Mouse (Mus musculus) intestine, embryonic 15.5 days (tissue): ENCODE data around the gene Nr4a3. TPM values are rescaled to one million over a fixed set of nuclear protein-coding genes. Genes with fewer than 3 reads are reported as not detected.

ENCODE experiments used
- ATAC-seq: fragments of 200-750 bp; cut with Nextera tagmentation; 2 replicates; pipeline ENCODE4 v1.8.0; 2017; ENCODE audit warnings: moderate TSS enrichment, moderate library complexity
- H3K27ac ChIP-seq: fragments of 300-500 bp; sonication (generic); 2 replicates; pipeline ENCODE4 v1.5.1; 2015; ENCODE audit warnings: mild to moderate bottlenecking, inconsistent platforms
- H3K27me3 ChIP-seq: fragments of 300-500 bp; sonication (generic); replicated peaks from 2 replicates; pipeline ENCODE4 v1.6.1; 2015; ENCODE audit warnings: inconsistent platforms
- H3K36me3 ChIP-seq: fragments of 300-500 bp; sonication (generic); 2 replicates; pipeline ENCODE4 v1.6.1; 2015; ENCODE audit warnings: inconsistent platforms
- H3K4me1 ChIP-seq: fragments of 300-500 bp; sonication (generic); replicated peaks from 2 replicates; pipeline ENCODE4 v1.6.1; 2015; ENCODE audit warnings: inconsistent platforms
- H3K4me2 ChIP-seq: fragments of 300-500 bp; sonication (generic); replicated peaks from 2 replicates; pipeline ENCODE4 v1.6.1; 2015; ENCODE audit warnings: mild to moderate bottlenecking, inconsistent platforms
- H3K4me3 ChIP-seq: fragments of 300-500 bp; sonication (generic); replicated peaks from 2 replicates; pipeline ENCODE4 v1.5.1; 2015; ENCODE audit warnings: inconsistent platforms
- H3K9ac ChIP-seq: fragments of 300-500 bp; sonication (generic); 2 replicates; pipeline ENCODE4 v1.6.1; 2015; ENCODE audit warnings: inconsistent platforms
- H3K9me3 ChIP-seq: fragments of 300-500 bp; sonication (generic); 2 replicates; pipeline ENCODE4 v1.6.1; 2016; ENCODE audit warnings: inconsistent platforms
- WGBS: fragments of 180-500 bp; shearing (Covaris S2); methylation state at CpG from one replicate; pipeline ENCODE4 v1.1.7; 2015; 5-methylcytosine and 5-hydroxymethylcytosine counted together
- polyA plus RNA-seq: library from polyadenylated mRNA; unstranded; fragments of >200 nt; fragmentation: Nextera tagmentation; extraction: Ambion mirVana; gene quantifications from 2 replicates; pipeline ENCODE4 v1.2.1, GENCODE M21; 2015

The Nr4a3 gene
- polyA plus RNA-seq, 1 experiment from 2014 or later: 0.23 TPM

- ATAC-seq: no peak
- 15% methylated on average over 19 of the region's 19 CpGs for WGBS
- no peaks in the 10 kb centered on the region for H3K36me3 ChIP-seq
- H3K9me3 ChIP-seq: no peaks in the 10 kb centered on the region
- H3K27ac ChIP-seq: no peak overlapping the region
- H3K9ac ChIP-seq: no peak overlapping the region; the same call in 1 of the 2 replicates
- peaks cover 73% of the 10 kb centered on the region for H3K27me3 ChIP-seq
- H3K4me3 ChIP-seq: peak overlapping the region; percentile 38
- peaks cover 29% of the 10 kb centered on the region for H3K4me1 ChIP-seq
- H3K4me2 ChIP-seq: peak overlapping the region; percentile 86
Observed at GRCm38 (mm10) chr4:48051086-48051673, 6.2 kb downstream of the Nr4a3 start.

GRCm38 (mm10) chr4:48051674-48052121 lies 6.7 kb downstream of the Nr4a3 start:
- Histone ChIP-seq H3K9me3 (no peaks in the 10 kb centered on the region), H3K9ac (peak overlapping the region; percentile 39), H3K4me1 (peaks cover 26% of the 10 kb centered on the region), H3K27me3 (peaks cover 71% of the 10 kb centered on the region), H3K4me2 (peak overlapping the region; percentile 86), H3K4me3 (peak overlapping the region; percentile 38), H3K36me3 (no peaks in the 10 kb centered on the region), H3K27ac (no peak overlapping the region)
- under 1% methylated on average over 37 of the region's 37 CpGs for whole genome bisulfite sequencing
- no peak for ATAC-seq

- no peak for ATAC-seq
- no peaks in the 10 kb centered on the region for H3K36me3 ChIP-seq
- no peak overlapping the region for H3K4me2 ChIP-seq
- 66% methylated on average over 8 of the region's 8 CpGs for WGBS
- H3K4me1 ChIP-seq: no peaks in the 10 kb centered on the region
- H3K4me3 ChIP-seq: no peak overlapping the region
- no peaks in the 10 kb centered on the region for H3K27me3 ChIP-seq
- H3K9me3 ChIP-seq: no peaks in the 10 kb centered on the region
- H3K27ac ChIP-seq: no peak overlapping the region
- no peak overlapping the region for H3K9ac ChIP-seq
Observed at GRCm38 (mm10) chr4:48061716-48062115, 16.8 kb downstream of the Nr4a3 start.

- 52% methylated on average over 4 of the region's 4 CpGs for WGBS
- H3K27ac ChIP-seq: no peak overlapping the region
- no peak for ATAC-seq
- H3K27me3 ChIP-seq: no peaks in the 10 kb centered on the region
- no peaks in the 10 kb centered on the region for H3K36me3 ChIP-seq
- H3K4me3 ChIP-seq: no peak overlapping the region
- no peak overlapping the region for H3K4me2 ChIP-seq
- no peaks in the 10 kb centered on the region for H3K4me1 ChIP-seq
- no peak overlapping the region for H3K9ac ChIP-seq
- H3K9me3 ChIP-seq: no peaks in the 10 kb centered on the region
Observed at GRCm38 (mm10) chr4:48064311-48064710, 19.4 kb downstream of the Nr4a3 start.

GRCm38 (mm10) chr4:48066676-48067075 lies 21.7 kb downstream of the Nr4a3 start:
- Histone ChIP-seq H3K9me3 (no peaks in the 10 kb centered on the region), H3K9ac (no peak overlapping the region), H3K4me3 (no peak overlapping the region), H3K4me2 (no peak overlapping the region), H3K36me3 (no peaks in the 10 kb centered on the region), H3K27me3 (no peaks in the 10 kb centered on the region), H3K4me1 (no peaks in the 10 kb centered on the region), H3K27ac (no peak overlapping the region)
- 89% methylated on average over 2 of the region's 2 CpGs for WGBS
- ATAC-seq: no peak

- H3K9me3 ChIP-seq: no peaks in the 10 kb centered on the region
- H3K36me3 ChIP-seq: no peaks in the 10 kb centered on the region
- ATAC-seq: no peak
- 68% methylated on average over 7 of the region's 7 CpGs for WGBS
- H3K9ac ChIP-seq: no peak overlapping the region
- H3K27me3 ChIP-seq: no peaks in the 10 kb centered on the region
- no peaks in the 10 kb centered on the region for H3K4me1 ChIP-seq
- H3K4me3 ChIP-seq: no peak overlapping the region
- H3K27ac ChIP-seq: no peak overlapping the region
- no peak overlapping the region for H3K4me2 ChIP-seq
Observed at GRCm38 (mm10) chr4:48069111-48069510, 24.2 kb downstream of the Nr4a3 start.

GRCm38 (mm10) chr4:48072006-48072405 lies 27.1 kb downstream of the Nr4a3 start:
- Histone ChIP-seq H3K4me2 (no peak overlapping the region), H3K9ac (no peak overlapping the region), H3K27ac (no peak overlapping the region), H3K27me3 (no peaks in the 10 kb centered on the region), H3K4me3 (no peak overlapping the region), H3K4me1 (peaks cover 4% of the 10 kb centered on the region), H3K36me3 (no peaks in the 10 kb centered on the region), H3K9me3 (no peaks in the 10 kb centered on the region)
- 88% methylated on average over 3 of the region's 3 CpGs for WGBS
- ATAC-seq: no peak

GRCm38 (mm10) chr4:48073325-48073724 lies 28.4 kb downstream of the Nr4a3 start:
- Histone ChIP-seq H3K4me3 (no peak overlapping the region), H3K27ac (no peak overlapping the region), H3K4me2 (no peak overlapping the region), H3K36me3 (no peaks in the 10 kb centered on the region), H3K4me1 (peaks cover 4% of the 10 kb centered on the region), H3K27me3 (no peaks in the 10 kb centered on the region), H3K9me3 (no peaks in the 10 kb centered on the region), H3K9ac (no peak overlapping the region)
- no peak for ATAC-seq
- WGBS: 83% methylated on average over 6 of the region's 6 CpGs

- ATAC-seq: no peak
Observed at GRCm38 (mm10) chr4:48074451-48075240, 29.7 kb downstream of the Nr4a3 start.

GRCm38 (mm10) chr4:48076693-48077471 lies 31.9 kb downstream of the Nr4a3 start:
- ATAC-seq: 0 out of 2 replicates have a peak, but pooled peaks have one; percentile 23
- Histone ChIP-seq H3K4me3 (no peak overlapping the region), H3K4me2 (no peak overlapping the region), H3K36me3 (no peaks in the 10 kb centered on the region), H3K9ac (no peak overlapping the region), H3K9me3 (no peaks in the 10 kb centered on the region), H3K4me1 (peaks cover 4% of the 10 kb centered on the region), H3K27me3 (no peaks in the 10 kb centered on the region), H3K27ac (no peak overlapping the region)
- WGBS: 59% methylated on average over 13 of the region's 13 CpGs

More at GRCm38 (mm10) chr4:48074451-48075240, 29.7 kb downstream of the Nr4a3 start:
- no peaks in the 10 kb centered on the region for H3K36me3 ChIP-seq
- H3K4me3 ChIP-seq: no peak overlapping the region
- H3K4me2 ChIP-seq: no peak overlapping the region
- 89% methylated on average over 5 of the region's 5 CpGs for WGBS
- H3K27ac ChIP-seq: no peak overlapping the region
- no peak overlapping the region for H3K9ac ChIP-seq
- H3K4me1 ChIP-seq: peaks cover 4% of the 10 kb centered on the region
- no peaks in the 10 kb centered on the region for H3K9me3 ChIP-seq
- no peaks in the 10 kb centered on the region for H3K27me3 ChIP-seq

GRCm38 (mm10) chr4:48078213-48078612 lies 33.3 kb downstream of the Nr4a3 start:
- WGBS: 12% methylated on average over 4 of the region's 4 CpGs
- no peak overlapping the region for H3K4me3 ChIP-seq
- no peak for ATAC-seq

GRCm38 (mm10) chr4:48079285-48080039 lies 34.5 kb downstream of the Nr4a3 start:
- no peaks in the 10 kb centered on the region for H3K9me3 ChIP-seq
- ATAC-seq: no peak
- no peak overlapping the region for H3K9ac ChIP-seq
- no peak overlapping the region for H3K27ac ChIP-seq
- H3K4me1 ChIP-seq: peaks cover 4% of the 10 kb centered on the region
- H3K4me2 ChIP-seq: no peak overlapping the region
- no peaks in the 10 kb centered on the region for H3K27me3 ChIP-seq
- WGBS: 45% methylated on average over 8 of the region's 8 CpGs
- no peak overlapping the region for H3K4me3 ChIP-seq
- no peaks in the 10 kb centered on the region for H3K36me3 ChIP-seq

More at GRCm38 (mm10) chr4:48078213-48078612, 33.3 kb downstream of the Nr4a3 start:
- no peaks in the 10 kb centered on the region for H3K36me3 ChIP-seq
- H3K9ac ChIP-seq: no peak overlapping the region
- no peak overlapping the region for H3K4me2 ChIP-seq
- H3K27me3 ChIP-seq: no peaks in the 10 kb centered on the region
- peaks cover 4% of the 10 kb centered on the region for H3K4me1 ChIP-seq
- no peaks in the 10 kb centered on the region for H3K9me3 ChIP-seq
- H3K27ac ChIP-seq: no peak overlapping the region
